14 mouse cellular contexts compared by ENCODE assay signal in genomic region chr1:184905904-184906745, GRCm38 (mm10). TPM values are rescaled to one million over a fixed set of nuclear protein-coding genes. Genes with fewer than 3 reads are reported as not detected.
DNase-seq lines count a peak whose midpoint lies in the region; ATAC-seq and TF ChIP-seq lines count a peak whose summit lies in the region.
"Had no signal": no experiment of that assay in that cellular context is flagged by ENCODE, and none has a peak within 500 bp of the region (broad histone marks: within the 10 kb centered on the region; RNA-seq: fewer than 3 reads in every experiment).

No protein-coding gene starts in this region.

- ATAC-seq in neural tube, embryonic 14.5 days (ENCODE audit: low read depth), result peak; percentile 57
- ATAC-seq in forebrain, embryonic 12.5 days (ENCODE audit: low FRiP score), result peak; percentile 79
- ATAC-seq in hindbrain, embryonic 13.5 days (ENCODE audit: low FRiP score), result peak; percentile 78
- ATAC-seq in midbrain, postnatal 0 days (ENCODE audit: low FRiP score), result peak; percentile 27; the same call in 1 of the 2 replicates

- peaks cover 25% of the 10 kb centered on the region for H3K36me3 ChIP-seq in neural tube, embryonic 14.5 days (ENCODE audit: control insufficient read depth, insufficient read depth, low read length)
- H3K36me3 ChIP-seq in forebrain, embryonic 12.5 days (replicated peaks), result peaks cover 75% of the 10 kb centered on the region
- H3K36me3 ChIP-seq in hindbrain, embryonic 13.5 days, result peaks cover 73% of the 10 kb centered on the region
- peaks cover 55% of the 10 kb centered on the region for H3K36me3 ChIP-seq in midbrain, postnatal 0 days (ENCODE audit: insufficient read depth, low read length)
- H3K36me3 ChIP-seq: G1E had no signal

- no peak for TF ChIP-seq CTCF in midbrain, postnatal 0 days (IDR thresholded peaks at IDR 0.05)

- peaks cover 10% of the 10 kb centered on the region; the same call in 1 of the 2 replicates for H3K4me1 ChIP-seq in neural tube, embryonic 14.5 days (ENCODE audit: control insufficient read depth, insufficient read depth, low read length)
- peaks cover 20% of the 10 kb centered on the region for H3K4me1 ChIP-seq in forebrain, embryonic 12.5 days
- H3K4me1 ChIP-seq in hindbrain, embryonic 13.5 days (replicated peaks), result peaks cover 43% of the 10 kb centered on the region
- 0 out of 2 replicates have a peak, but pooled peaks cover 3% of the 10 kb centered on the region for H3K4me1 ChIP-seq in midbrain, postnatal 0 days (ENCODE audit: insufficient read depth, low read length)

- H3K27me3 ChIP-seq in neural tube, embryonic 14.5 days (ENCODE audit: control insufficient read depth, insufficient read depth, low read length), result no peaks in the 10 kb centered on the region
- no peaks in the 10 kb centered on the region for H3K27me3 ChIP-seq in forebrain, embryonic 12.5 days
- H3K27me3 ChIP-seq in hindbrain, embryonic 13.5 days, result no peaks in the 10 kb centered on the region
- no peaks in the 10 kb centered on the region for H3K27me3 ChIP-seq in midbrain, postnatal 0 days (ENCODE audit: insufficient read depth, low read length)
- H3K27me3 ChIP-seq: neural tube, embryonic 12.5 days had no signal

- H3K4me2 ChIP-seq in neural tube, embryonic 14.5 days (ENCODE audit: low read depth, low read length), result no peak overlapping the region
- H3K4me2 ChIP-seq in forebrain, embryonic 12.5 days, result no peak overlapping the region
- H3K4me2 ChIP-seq in hindbrain, embryonic 13.5 days, result no peak overlapping the region
- no peak overlapping the region for H3K4me2 ChIP-seq in midbrain, postnatal 0 days (ENCODE audit: low read depth, low read length, poor library complexity, severe bottlenecking)
- H3K4me2 ChIP-seq: neural tube, embryonic 12.5 days had no signal

- DNase-seq in neural tube, embryonic 10.5 days (ENCODE audit: extremely low spot score, low spot score), result no peak
- peak; percentile 43 for DNase-seq in midbrain, postnatal 0 days (ENCODE audit: low spot score)
- no peak for DNase-seq in spleen, postnatal 4 days (ENCODE audit: low spot score in 2 of 2)
- DNase-seq in embryo, embryonic 9.5 days (ENCODE audit: extremely low spot score), result no peak
- DNase-seq: kidney, adult 8-10 months; lung, adult 2 months; lung, postnatal 36 days; thymus, postnatal 36 days had no signal

- no peaks in the 10 kb centered on the region for H3K9me3 ChIP-seq in neural tube, embryonic 14.5 days (ENCODE audit: control insufficient read depth, low read length)
- H3K9me3 ChIP-seq in forebrain, embryonic 12.5 days, result no peaks in the 10 kb centered on the region
- no peaks in the 10 kb centered on the region for H3K9me3 ChIP-seq in hindbrain, embryonic 13.5 days
- H3K9me3 ChIP-seq in midbrain, postnatal 0 days (ENCODE audit: low read length), result no peaks in the 10 kb centered on the region
- H3K9me3 ChIP-seq: G1E; neural tube, embryonic 12.5 days had no signal

- no peak overlapping the region for H3K4me3 ChIP-seq in neural tube, embryonic 14.5 days (ENCODE audit: low read depth, low read length)
- H3K4me3 ChIP-seq in forebrain, embryonic 12.5 days (replicated peaks), result no peak overlapping the region
- no peak overlapping the region for H3K4me3 ChIP-seq in hindbrain, embryonic 13.5 days
- no peak overlapping the region for H3K4me3 ChIP-seq in midbrain, postnatal 0 days (ENCODE audit: low read depth, low read length)
- H3K4me3 ChIP-seq: erythroblast, embryonic 14.5 days; neural tube, embryonic 12.5 days had no signal

- peak overlapping the region; percentile 35; the same call in 1 of the 2 replicates for H3K27ac ChIP-seq in neural tube, embryonic 14.5 days (ENCODE audit: low read depth, low read length)
- H3K27ac ChIP-seq in forebrain, embryonic 12.5 days, result peak overlapping the region; percentile 75
- peak overlapping the region; percentile 80 for H3K27ac ChIP-seq in hindbrain, embryonic 13.5 days
- no peak overlapping the region for H3K27ac ChIP-seq in midbrain, postnatal 0 days (ENCODE audit: low read depth, low read length)
- H3K27ac ChIP-seq: neural tube, embryonic 12.5 days had no signal

- WGBS in neural tube, embryonic 14.5 days, result 62% methylated on average over 12 of the region's 12 CpGs
- WGBS in forebrain, embryonic 12.5 days, result 64% methylated on average over 12 of the region's 12 CpGs
- WGBS in hindbrain, embryonic 13.5 days, result 58% methylated on average over 12 of the region's 12 CpGs
- WGBS in midbrain, postnatal 0 days, result 52% methylated on average over 12 of the region's 12 CpGs

- no peak overlapping the region for H3K9ac ChIP-seq in neural tube, embryonic 14.5 days (replicated peaks; ENCODE audit: low read depth, low read length)
- H3K9ac ChIP-seq in forebrain, embryonic 12.5 days, result no peak overlapping the region
- no peak overlapping the region for H3K9ac ChIP-seq in hindbrain, embryonic 13.5 days
- H3K9ac ChIP-seq in midbrain, postnatal 0 days (replicated peaks; ENCODE audit: low read length, poor library complexity, severe bottlenecking), result no peak overlapping the region
- H3K9ac ChIP-seq: neural tube, embryonic 12.5 days had no signal

RNA-seq across cellular contexts. Expression of gene C130074G19Rik, which starts 23.1 kb away (rescaled TPM):
- 0.48 and 1.6 TPM in 2 replicates for polyA plus RNA-seq in neural tube, embryonic 14.5 days (2014; fragmentation: Nextera tagmentation; extraction: Ambion mirVana)
- polyA plus RNA-seq in forebrain, embryonic 12.5 days (2016; fragmentation: Nextera tagmentation; extraction: Ambion mirVana), result 0.74 and 0.91 TPM in 2 replicates
- 1.1 and 1.2 TPM in 2 replicates for polyA plus RNA-seq in hindbrain, embryonic 13.5 days (2015; fragmentation: Nextera tagmentation; extraction: Ambion mirVana)
- total RNA-seq in midbrain, postnatal 0 days (2014; rRNA removed), result 6.6 and 7.1 TPM in 2 replicates
- polyA plus RNA-seq in midbrain, postnatal 0 days (2015; fragmentation: Nextera tagmentation; extraction: Ambion mirVana), result 0.55 and 0.85 TPM in 2 replicates
- total RNA-seq: G1E had no signal
- polyA plus RNA-seq: G1E had no signal

RNA-seq across cellular contexts. Expression of gene Marc2, which starts 59.9 kb away (rescaled TPM):
- 108 and 125 TPM in 2 replicates for polyA plus RNA-seq in neural tube, embryonic 14.5 days (2014; fragmentation: Nextera tagmentation; extraction: Ambion mirVana)
- polyA plus RNA-seq in forebrain, embryonic 12.5 days (2016; fragmentation: Nextera tagmentation; extraction: Ambion mirVana), result 89.0 and 98.1 TPM in 2 replicates
- 110 and 119 TPM in 2 replicates for polyA plus RNA-seq in hindbrain, embryonic 13.5 days (2015; fragmentation: Nextera tagmentation; extraction: Ambion mirVana)
- 46.3 and 56.1 TPM in 2 replicates for total RNA-seq in midbrain, postnatal 0 days (2014; rRNA removed)
- 121 and 124 TPM in 2 replicates for polyA plus RNA-seq in midbrain, postnatal 0 days (2015; fragmentation: Nextera tagmentation; extraction: Ambion mirVana)

Comparison
In these comparisons a context has a peak if more than half of its experiments do, and no peak if none do; other contexts are left out.
1. ATAC-seq: peak in every context shown above with its lines; median percentile 79 in forebrain, embryonic 12.5 days; 78 in hindbrain, embryonic 13.5 days; 57 in neural tube, embryonic 14.5 days; 27 in midbrain, postnatal 0 days.